Mouse (Mus musculus): Measurements from ENCODE around the gene Gas6. TPM values are rescaled to one million over a fixed set of nuclear protein-coding genes. Genes with fewer than 3 reads are reported as not detected.

Gas6 gene
- 137 and 204 TPM in 2 replicates for polyA plus RNA-seq (2012; rRNA removed)

GRCm38 (mm10) chr8:13493858-13494631, at the start of gene Gas6:
Gene Gas6 (minus strand): TSS chr8:13494490.

GRCm38 (mm10) chr8:13434889-13435288, 59.4 kb downstream of the Gas6 start, which contains the start of gene Tmem255b:
Gene Tmem255b (plus strand): TSS chr8:13435189.

Other genes starting within 250 kb of the Gas6 start
- gene Adprhl1, start 240.3 kb downstream of the Gas6 start, polyA plus RNA-seq (2012; rRNA removed): 0.37 and 0.47 TPM in 2 replicates
- gene Dcun1d2, start 206.4 kb downstream of the Gas6 start, polyA plus RNA-seq (2012; rRNA removed): 8.1 and 8.3 TPM in 2 replicates
- 27.8 and 32.6 TPM in 2 replicates for gene Tmco3, start 206.3 kb downstream of the Gas6 start, polyA plus RNA-seq (2012; rRNA removed)
- gene Tfdp1, start 155.7 kb downstream of the Gas6 start, polyA plus RNA-seq (2012; rRNA removed): 8.0 and 11.2 TPM in 2 replicates
- 1,406 and 2,359 TPM in 2 replicates for gene Atp4b, start 97.7 kb downstream of the Gas6 start, polyA plus RNA-seq (2012; rRNA removed)
- 0.03 TPM in 1 of 2 replicates, not detected in the other for gene Grk1, start 89.4 kb downstream of the Gas6 start, polyA plus RNA-seq (2012; rRNA removed)
- 8.4 and 9.7 TPM in 2 replicates for gene Tmem255b, start 59.3 kb downstream of the Gas6 start, polyA plus RNA-seq (2012; rRNA removed)
- gene 1700029H14Rik, start 68.0 kb upstream of the Gas6 start, polyA plus RNA-seq (2012; rRNA removed): not detected in 2 replicates
- 6.4 TPM in 2 replicates for gene Rasa3, start 183.1 kb upstream of the Gas6 start, polyA plus RNA-seq (2012; rRNA removed)
- not detected in 2 replicates for gene Cfap97d2, start 211.4 kb upstream of the Gas6 start, polyA plus RNA-seq (2012; rRNA removed)

All from stomach, adult 2 months (tissue).